Mouse (Mus musculus) liver, embryonic 11.5 days (tissue): ENCODE measurements around the gene Fam69a. TPM values are rescaled to one million over a fixed set of nuclear protein-coding genes. Genes with fewer than 3 reads are reported as not detected.

Experiments
- ATAC-seq: fragments of 200-750 bp; cut with Nextera tagmentation; replicated peaks from 2 replicates; pipeline ENCODE4 v1.8.0; 2017; ENCODE audit warnings: moderate number of reproducible peaks, mild to moderate bottlenecking, moderate TSS enrichment, moderate library complexity; ENCODE audit not compliant: low FRiP score
- DNase-seq: peaks from one replicate; pipeline ENCODE4 v3.0.0-alpha.2; 2017; ENCODE audit warnings: low spot score
- H3K27ac ChIP-seq: fragments of 300-500 bp; sonication (generic); 2 replicates; pipeline ENCODE4 v1.5.1; 2014; ENCODE audit warnings: mild to moderate bottlenecking, low read depth, low read length, control low read depth
- H3K27me3 ChIP-seq: fragments of 300-500 bp; sonication (generic); replicated peaks from 2 replicates; pipeline ENCODE4 v1.6.1; 2014; ENCODE audit warnings: low read length, mixed read lengths; ENCODE audit not compliant: control insufficient read depth, insufficient read depth
- H3K36me3 ChIP-seq: fragments of 300-500 bp; sonication (generic); 2 replicates; pipeline ENCODE4 v1.6.1; 2014; ENCODE audit warnings: mild to moderate bottlenecking, low read length, moderate library complexity, mixed read lengths; ENCODE audit not compliant: control insufficient read depth, insufficient read depth
- H3K4me1 ChIP-seq: fragments of 300-500 bp; sonication (generic); replicated peaks from 2 replicates; pipeline ENCODE4 v1.6.1; 2014; ENCODE audit warnings: low read length, mixed read lengths; ENCODE audit not compliant: control insufficient read depth, insufficient read depth
- H3K4me2 ChIP-seq: fragments of 300-500 bp; sonication (generic); 2 replicates; pipeline ENCODE4 v1.6.1; 2014; ENCODE audit warnings: mild to moderate bottlenecking, control low read depth, moderate library complexity
- H3K4me3 ChIP-seq: fragments of 300-500 bp; sonication (generic); 2 replicates; pipeline ENCODE4 v1.5.1; 2014; ENCODE audit warnings: low read depth, low read length, control low read depth
- H3K9ac ChIP-seq: fragments of 300-500 bp; sonication (generic); 2 replicates; pipeline ENCODE4 v1.6.1; 2014; ENCODE audit warnings: low read depth, low read length, control low read depth
- H3K9me3 ChIP-seq: fragments of 300-500 bp; sonication (generic); 2 replicates; pipeline ENCODE4 v1.6.1; 2016; ENCODE audit warnings: low read length, inconsistent platforms, mixed read lengths; ENCODE audit not compliant: control insufficient read depth
- WGBS: fragments of 180-500 bp; shearing (Covaris S2); extraction: QIAGEN DNeasy Blood & Tissue Kit; methylation state at CpG from one replicate; pipeline ENCODE4 v1.1.7; 2014; 5-methylcytosine and 5-hydroxymethylcytosine counted together
- polyA plus RNA-seq: library from polyadenylated mRNA; unstranded; fragments of >200 nt; fragmentation: Nextera tagmentation; extraction: Ambion mirVana; gene quantifications from 2 replicates; pipeline ENCODE4 v1.2.1, GENCODE M21; 2014

The Fam69a gene
- polyA plus RNA-seq, 1 experiment from 2014 or later: 20.6 TPM

- Histone ChIP-seq H3K9me3 (no peaks in the 10 kb centered on the region), H3K9ac (no peak overlapping the region), H3K27ac (no peak overlapping the region), H3K27me3 (no peaks in the 10 kb centered on the region), H3K4me2 (no peak overlapping the region), H3K4me3 (no peak overlapping the region), H3K4me1 (no peaks in the 10 kb centered on the region), H3K36me3 (no peaks in the 10 kb centered on the region)
- ATAC-seq (no peak), DNase-seq (no peak)
- 18% methylated on average over 2 of the region's 2 CpGs for WGBS
Measured at GRCm38 (mm10) chr5:108019367-108019766, 32.5 kb upstream of the Fam69a start.

- H3K4me2 ChIP-seq: no peak overlapping the region
- H3K36me3 ChIP-seq: no peaks in the 10 kb centered on the region
- no peak overlapping the region for H3K27ac ChIP-seq
- H3K4me3 ChIP-seq: no peak overlapping the region
- no peaks in the 10 kb centered on the region for H3K9me3 ChIP-seq
- H3K27me3 ChIP-seq: no peaks in the 10 kb centered on the region
- no peak overlapping the region for H3K9ac ChIP-seq
- 92% methylated on average over 2 of the region's 2 CpGs for WGBS
- no peak for ATAC-seq
- H3K4me1 ChIP-seq: no peaks in the 10 kb centered on the region
- DNase-seq: no peak
Measured at GRCm38 (mm10) chr5:108017232-108017631, 30.3 kb upstream of the Fam69a start.

GRCm38 (mm10) chr5:108015422-108015821 is 28.5 kb upstream of the Fam69a start:
- Histone ChIP-seq H3K27me3 (no peaks in the 10 kb centered on the region), H3K4me3 (no peak overlapping the region), H3K27ac (no peak overlapping the region), H3K4me2 (no peak overlapping the region), H3K9ac (no peak overlapping the region), H3K36me3 (no peaks in the 10 kb centered on the region), H3K4me1 (no peaks in the 10 kb centered on the region), H3K9me3 (no peaks in the 10 kb centered on the region)
- no peak for DNase-seq
- 77% methylated on average over 7 of the region's 7 CpGs for WGBS
- no peak for ATAC-seq

GRCm38 (mm10) chr5:108014173-108014572 is 27.3 kb upstream of the Fam69a start:
- Histone ChIP-seq H3K27ac (no peak overlapping the region), H3K9ac (no peak overlapping the region), H3K9me3 (no peaks in the 10 kb centered on the region), H3K36me3 (no peaks in the 10 kb centered on the region), H3K4me3 (no peak overlapping the region), H3K4me1 (no peaks in the 10 kb centered on the region), H3K4me2 (no peak overlapping the region), H3K27me3 (no peaks in the 10 kb centered on the region)
- WGBS: 30% methylated on average over 1 of the region's 1 CpGs
- no peak for ATAC-seq
- DNase-seq: no peak

- no peaks in the 10 kb centered on the region for H3K9me3 ChIP-seq
- WGBS: 27% methylated on average over 2 of the region's 2 CpGs
- H3K27ac ChIP-seq: no peak overlapping the region
- H3K4me1 ChIP-seq: no peaks in the 10 kb centered on the region
- H3K4me3 ChIP-seq: no peak overlapping the region
- no peak overlapping the region for H3K4me2 ChIP-seq
- no peak overlapping the region for H3K9ac ChIP-seq
- ATAC-seq: no peak
- H3K36me3 ChIP-seq: no peaks in the 10 kb centered on the region
- no peak for DNase-seq
- H3K27me3 ChIP-seq: no peaks in the 10 kb centered on the region
Measured at GRCm38 (mm10) chr5:108009721-108010120, 22.8 kb upstream of the Fam69a start.

GRCm38 (mm10) chr5:108005134-108005533 is 18.2 kb upstream of the Fam69a start:
- Histone ChIP-seq H3K4me3 (no peak overlapping the region), H3K4me2 (no peak overlapping the region), H3K27ac (no peak overlapping the region), H3K4me1 (no peaks in the 10 kb centered on the region), H3K9me3 (no peaks in the 10 kb centered on the region), H3K27me3 (no peaks in the 10 kb centered on the region), H3K36me3 (no peaks in the 10 kb centered on the region), H3K9ac (no peak overlapping the region)
- DNase-seq (no peak), ATAC-seq (no peak; the same call in 1 of the 2 replicates)
- WGBS: 31% methylated on average over 2 of the region's 2 CpGs

- DNase-seq (no peak), ATAC-seq (no peak)
- no peaks in the 10 kb centered on the region for H3K4me1 ChIP-seq
- no peaks in the 10 kb centered on the region for H3K9me3 ChIP-seq
- H3K27ac ChIP-seq: no peak overlapping the region
- no peak overlapping the region for H3K9ac ChIP-seq
- no peaks in the 10 kb centered on the region for H3K27me3 ChIP-seq
- 67% methylated on average over 5 of the region's 5 CpGs for WGBS
- no peak overlapping the region for H3K4me2 ChIP-seq
- H3K4me3 ChIP-seq: no peak overlapping the region
- H3K36me3 ChIP-seq: no peaks in the 10 kb centered on the region
Measured at GRCm38 (mm10) chr5:108002734-108003133, 15.8 kb upstream of the Fam69a start.

GRCm38 (mm10) chr5:108000776-108001548 is 14.1 kb upstream of the Fam69a start:
- Histone ChIP-seq H3K27ac (peak overlapping the region; percentile 17; the same call in 1 of the 2 replicates), H3K4me3 (peak overlapping the region; percentile 65), H3K9me3 (no peaks in the 10 kb centered on the region), H3K36me3 (no peaks in the 10 kb centered on the region), H3K27me3 (no peaks in the 10 kb centered on the region), H3K4me1 (no peaks in the 10 kb centered on the region), H3K9ac (peak overlapping the region; percentile 77), H3K4me2 (peak overlapping the region; percentile 70)
- peak; percentile 56 for ATAC-seq
- WGBS: 13% methylated on average over 20 of the region's 20 CpGs
- peak; percentile 59 for DNase-seq

- Histone ChIP-seq H3K4me3 (no peak overlapping the region), H3K9ac (no peak overlapping the region)
Measured at GRCm38 (mm10) chr5:107997717-107998116, 10.8 kb upstream of the Fam69a start.

More at GRCm38 (mm10) chr5:107997717-107998116, 10.8 kb upstream of the Fam69a start:
- ATAC-seq (no peak), DNase-seq (no peak)
- H3K9me3 ChIP-seq: no peaks in the 10 kb centered on the region
- no peaks in the 10 kb centered on the region for H3K4me1 ChIP-seq
- H3K36me3 ChIP-seq: no peaks in the 10 kb centered on the region
- H3K27me3 ChIP-seq: no peaks in the 10 kb centered on the region
- WGBS: 77% methylated on average over 7 of the region's 7 CpGs
- no peak overlapping the region for H3K27ac ChIP-seq
- no peak overlapping the region for H3K4me2 ChIP-seq
